Mouse (Mus musculus) CH12.LX (cell line): ENCODE measurements around the gene Mpdz.

Source experiments
- CTCF ChIP-seq, 2 experiments: IDR thresholded peaks in 1 of 2; conservative IDR thresholded peaks in 1 of 2; 2 replicates each; pipeline ENCODE4 v1.5.1; 2011 to 2012; ENCODE audit warnings: low read depth in 2 of 2, low read length in 2 of 2, improper control_type of control experiment in 1 of 2, inconsistent platforms in 1 of 2, mild to moderate bottlenecking in 1 of 2, moderate library complexity in 1 of 2
- E2F4 ChIP-seq: IDR thresholded peaks from 2 replicates; pipeline ENCODE4 v1.6.1; 2011; ENCODE audit warnings: low read depth, low read length, improper control_type of control experiment; ENCODE audit not compliant: insufficient replicate concordance
- EP300 ChIP-seq: IDR thresholded peaks from 2 replicates; pipeline ENCODE4 v1.6.1; 2011; ENCODE audit warnings: low read length, improper control_type of control experiment
- MAX ChIP-seq: IDR thresholded peaks from 2 replicates; pipeline ENCODE4 v1.6.1; 2011; ENCODE audit warnings: low read length, improper control_type of control experiment
- MYC ChIP-seq: IDR thresholded peaks from 2 replicates; pipeline ENCODE4 v1.6.1; 2011; ENCODE audit warnings: low read depth, mild to moderate bottlenecking, improper control_type of control experiment, low read length
- PAX5 ChIP-seq: IDR thresholded peaks from 2 replicates; pipeline ENCODE4 v1.6.1; 2012; ENCODE audit warnings: low read length, inconsistent platforms, mixed read lengths
- POLR2A ChIP-seq: IDR thresholded peaks from 2 replicates; pipeline ENCODE4 v1.6.1; 2011; ENCODE audit warnings: low read depth, mild to moderate bottlenecking, improper control_type of control experiment, low read length
- POLR2AphosphoS2 ChIP-seq: IDR thresholded peaks from 2 replicates; pipeline ENCODE4 v1.6.1; 2011; ENCODE audit warnings: low read depth, low read length, improper control_type of control experiment
- RCOR1 ChIP-seq: conservative IDR thresholded peaks from 2 replicates; pipeline ENCODE4 v1.6.1; 2012; ENCODE audit warnings: low read depth, mild to moderate bottlenecking, inconsistent platforms, low read length, improper control_type of control experiment
- TBP ChIP-seq: conservative IDR thresholded peaks from 2 replicates; pipeline ENCODE4 v1.6.1; 2011; ENCODE audit warnings: low read depth, low read length, improper control_type of control experiment
- UBTF ChIP-seq: IDR thresholded peaks from 2 replicates; pipeline ENCODE4 v1.6.1; 2012; ENCODE audit warnings: low read depth, mild to moderate bottlenecking, inconsistent platforms, low read length, improper control_type of control experiment, moderate library complexity
- USF1 ChIP-seq: IDR thresholded peaks from 2 replicates; pipeline ENCODE4 v1.6.1; 2014; ENCODE audit warnings: low read depth, mild to moderate bottlenecking, inconsistent platforms, low read length, improper control_type of control experiment
- ZMIZ1 ChIP-seq: IDR thresholded peaks from 2 replicates; pipeline ENCODE4 v1.6.1; 2012; ENCODE audit warnings: low read depth, mild to moderate bottlenecking, inconsistent platforms, low read length, improper control_type of control experiment
- ZNF384 ChIP-seq: IDR thresholded peaks from 2 replicates; pipeline ENCODE4 v1.6.1; 2012; ENCODE audit warnings: low read depth, low read length, improper control_type of control experiment, inconsistent platforms

GRCm38 (mm10) chr4:81251934-81252333, 190.7 kb downstream of the Mpdz start:
- TF ChIP-seq POLR2AphosphoS2, result no peak
- TF ChIP-seq USF1, result no peak
- TF ChIP-seq EP300, result no peak
- no peak for TF ChIP-seq MAX
- TF ChIP-seq POLR2A, result no peak
- TF ChIP-seq RCOR1, result no peak
- no peak for TF ChIP-seq TBP
- peak in 1 of 2 experiments; percentile 12; a peak in 1 of 4 replicates for TF ChIP-seq CTCF (conservative IDR thresholded peaks at IDR 0.05 in 1 of 2, IDR thresholded peaks at IDR 0.05 in 1 of 2; ENCODE audit: low read depth in 2 of 2, low read length in 2 of 2)
- no peak for TF ChIP-seq ZNF384
- TF ChIP-seq PAX5, result no peak
- no peak for TF ChIP-seq ZMIZ1
- TF ChIP-seq MYC, result no peak
- no peak for TF ChIP-seq E2F4
- TF ChIP-seq UBTF, result no peak
